16 mouse cellular contexts compared by ENCODE assay signal in genomic region chr9:100488056-100488713, GRCm38 (mm10). TPM values are rescaled to one million over a fixed set of nuclear protein-coding genes. Genes with fewer than 3 reads are reported as not detected.
DNase-seq lines count a peak whose midpoint lies in the region; ATAC-seq and TF ChIP-seq lines count a peak whose summit lies in the region.
"Had no signal": no experiment of that assay in that cellular context is flagged by ENCODE, and none has a peak within 500 bp of the region (broad histone marks: within the 10 kb centered on the region; RNA-seq: fewer than 3 reads in every experiment).

No protein-coding gene starts in this region.

- no peak for TF ChIP-seq EP300 in heart, postnatal 0 days (IDR thresholded peaks at IDR 0.05; ENCODE audit: low read depth)
- TF ChIP-seq EP300 in stomach, postnatal 0 days (optimal IDR thresholded peaks at IDR 0.05): no peak

- H3K4me1 ChIP-seq in heart, embryonic 13.5 days: peaks cover 34% of the 10 kb centered on the region
- H3K4me1 ChIP-seq in lung, embryonic 15.5 days: peaks cover 14% of the 10 kb centered on the region; the same call in 1 of the 2 replicates
- H3K4me1 ChIP-seq in lung, adult 2 months (ENCODE audit: control insufficient read depth, insufficient read depth, low read length): peaks cover 12% of the 10 kb centered on the region
- peaks cover 8% of the 10 kb centered on the region for H3K4me1 ChIP-seq in heart, postnatal 0 days (ENCODE audit: control insufficient read depth, insufficient read depth)
- H3K4me1 ChIP-seq in stomach, postnatal 0 days (replicated peaks; ENCODE audit: control insufficient read depth, insufficient read depth): no peaks in the 10 kb centered on the region
- H3K4me1 ChIP-seq: midbrain, embryonic 10.5 days had no signal

- peaks cover 9% of the 10 kb centered on the region; the same call in 1 of the 2 replicates for H3K36me3 ChIP-seq in heart, embryonic 13.5 days
- peaks cover 4% of the 10 kb centered on the region; the same call in 1 of the 2 replicates for H3K36me3 ChIP-seq in lung, embryonic 15.5 days
- peaks cover 2% of the 10 kb centered on the region; the same call in 1 of the 2 replicates for H3K36me3 ChIP-seq in heart, postnatal 0 days (replicated peaks; ENCODE audit: control insufficient read depth, insufficient read depth, low read length)
- no peaks in the 10 kb centered on the region for H3K36me3 ChIP-seq in stomach, postnatal 0 days (ENCODE audit: control insufficient read depth, insufficient read depth, low read length)
- H3K36me3 ChIP-seq: embryonic facial prominence, embryonic 13.5 days; liver, embryonic 15.5 days had no signal

- no peaks in the 10 kb centered on the region for H3K9me3 ChIP-seq in heart, embryonic 13.5 days
- no peaks in the 10 kb centered on the region for H3K9me3 ChIP-seq in lung, embryonic 15.5 days
- no peaks in the 10 kb centered on the region for H3K9me3 ChIP-seq in heart, postnatal 0 days (replicated peaks; ENCODE audit: control insufficient read depth, low read length)
- no peaks in the 10 kb centered on the region for H3K9me3 ChIP-seq in stomach, postnatal 0 days (ENCODE audit: control insufficient read depth, low read length)
- H3K9me3 ChIP-seq: embryonic facial prominence, embryonic 13.5 days; liver, embryonic 15.5 days; midbrain, embryonic 10.5 days had no signal

- no peak overlapping the region for H3K4me2 ChIP-seq in heart, embryonic 13.5 days
- H3K4me2 ChIP-seq in lung, embryonic 15.5 days: no peak overlapping the region
- no peak overlapping the region for H3K4me2 ChIP-seq in heart, postnatal 0 days (ENCODE audit: low read depth, low read length)
- no peak overlapping the region for H3K4me2 ChIP-seq in stomach, postnatal 0 days (replicated peaks; ENCODE audit: low read depth)
- H3K4me2 ChIP-seq: embryonic facial prominence, embryonic 13.5 days; liver, embryonic 15.5 days had no signal

- 0 out of 2 replicates have a peak overlapping the region, but pooled peaks have one; percentile 20 for H3K27ac ChIP-seq in heart, embryonic 13.5 days (replicated peaks)
- no peak overlapping the region for H3K27ac ChIP-seq in lung, embryonic 15.5 days
- H3K27ac ChIP-seq in heart, postnatal 0 days (ENCODE audit: low read depth): peak overlapping the region; percentile 39
- H3K27ac ChIP-seq in stomach, postnatal 0 days (replicated peaks): peak overlapping the region; percentile 53; the same call in 1 of the 2 replicates
- H3K27ac ChIP-seq: embryonic facial prominence, embryonic 13.5 days; liver, embryonic 15.5 days; midbrain, embryonic 10.5 days had no signal

- no peak overlapping the region for H3K9ac ChIP-seq in heart, embryonic 13.5 days
- H3K9ac ChIP-seq in lung, embryonic 15.5 days: no peak overlapping the region
- no peak overlapping the region for H3K9ac ChIP-seq in heart, postnatal 0 days (replicated peaks; ENCODE audit: low read depth, low read length)
- H3K9ac ChIP-seq in stomach, postnatal 0 days (ENCODE audit: low read length): no peak overlapping the region
- H3K9ac ChIP-seq: embryonic facial prominence, embryonic 13.5 days; forebrain, postnatal 0 days; liver, embryonic 15.5 days had no signal

- TF ChIP-seq CTCF in lung, adult 2 months (IDR thresholded peaks at IDR 0.05; ENCODE audit: insufficient read depth, low read length): no peak
- TF ChIP-seq CTCF in heart, postnatal 0 days (IDR thresholded peaks at IDR 0.05; ENCODE audit: low read depth): no peak
- TF ChIP-seq CTCF in stomach, postnatal 0 days (IDR thresholded peaks at IDR 0.05; ENCODE audit: low read depth): no peak

- no peak for TF ChIP-seq POLR2A in lung, adult 2 months (IDR thresholded peaks at IDR 0.05; ENCODE audit: borderline replicate concordance, extremely low read depth, low read depth, low read length)

- ATAC-seq in heart, embryonic 13.5 days (ENCODE audit: extremely low read depth, insufficient number of reproducible peaks, low FRiP score, low TSS enrichment): no peak
- peak; percentile 31; the same call in 1 of the 2 replicates for ATAC-seq in lung, embryonic 15.5 days (ENCODE audit: borderline replicate concordance, extremely low read depth, low FRiP score, low TSS enrichment)
- no peak; the same call in 1 of the 2 replicates for ATAC-seq in heart, postnatal 0 days (ENCODE audit: insufficient read depth, low read depth)
- peak; percentile 80 for ATAC-seq in stomach, postnatal 0 days (ENCODE audit: low FRiP score, low TSS enrichment)
- ATAC-seq: CD4-positive, CD25-positive, alpha-beta regulatory T cell, adult 4 months; forebrain, postnatal 0 days; hindbrain, embryonic 16.5 days had no signal

- no peak overlapping the region for H3K4me3 ChIP-seq in heart, embryonic 13.5 days
- H3K4me3 ChIP-seq in lung, embryonic 15.5 days: no peak overlapping the region
- no peak overlapping the region for H3K4me3 ChIP-seq in lung, adult 2 months (replicated peaks; ENCODE audit: extremely low read depth, low read depth, low read length)
- no peak overlapping the region for H3K4me3 ChIP-seq in heart, postnatal 0 days (ENCODE audit: low read depth, low read length)
- H3K4me3 ChIP-seq in stomach, postnatal 0 days (ENCODE audit: low read depth, low read length): no peak overlapping the region
- H3K4me3 ChIP-seq: embryonic facial prominence, embryonic 13.5 days; liver, embryonic 15.5 days; midbrain, embryonic 10.5 days had no signal

- DNase-seq in heart, postnatal 36 days: no peak
- no peak for DNase-seq in lung, adult 2 months
- DNase-seq in heart, postnatal 0 days (ENCODE audit: low spot score): peak; percentile 22
- no peak for DNase-seq in stomach, postnatal 0 days (ENCODE audit: low spot score)
- DNase-seq in frontal cortex, postnatal 14 days (ENCODE audit: low spot score in 2 of 2): no peak
- DNase-seq: cerebellum, adult 8-10 months; forebrain, postnatal 0 days; right cerebral cortex, postnatal 14 days; thymus, postnatal 36 days had no signal

- no peaks in the 10 kb centered on the region for H3K27me3 ChIP-seq in heart, embryonic 13.5 days (replicated peaks)
- no peaks in the 10 kb centered on the region for H3K27me3 ChIP-seq in lung, embryonic 15.5 days
- no peaks in the 10 kb centered on the region for H3K27me3 ChIP-seq in heart, postnatal 0 days (ENCODE audit: control insufficient read depth, insufficient read depth, low read length)
- H3K27me3 ChIP-seq in stomach, postnatal 0 days (ENCODE audit: control insufficient read depth, insufficient read depth, low read length): no peaks in the 10 kb centered on the region
- H3K27me3 ChIP-seq: embryonic facial prominence, embryonic 13.5 days; liver, embryonic 15.5 days had no signal

- intact Hi-C loops in heart, postnatal 36 days (cut with DNase I): loop anchor here (2.0 kb wide), 1 partner anchor 33 kb away; no protein-coding TSS in a partner anchor

- WGBS in heart, embryonic 13.5 days: 62% methylated on average over 7 of the region's 7 CpGs
- WGBS in lung, embryonic 15.5 days: 48% methylated on average over 7 of the region's 7 CpGs
- 36% methylated on average over 7 of the region's 7 CpGs for WGBS in lung, adult 2 months
- 58% methylated on average over 7 of the region's 7 CpGs for WGBS in heart, postnatal 0 days
- WGBS in stomach, postnatal 0 days: 31% methylated on average over 7 of the region's 7 CpGs

RNA-seq across cellular contexts. Expression of gene Il20rb, which starts 1.6 kb away (rescaled TPM):
- polyA plus RNA-seq in heart, embryonic 13.5 days (2015; fragmentation: Nextera tagmentation; extraction: Ambion mirVana): 0.41 and 0.68 TPM in 2 replicates
- total RNA-seq in heart, postnatal 36 days (2021): 1 to 10 TPM in 1 of 2 experiments, under 1 TPM in 1; 0.89 to 1.4 TPM
- polyA plus RNA-seq in lung, embryonic 15.5 days (2015; fragmentation: Nextera tagmentation; extraction: Ambion mirVana): 1.4 and 1.5 TPM in 2 replicates
- 2.7 and 5.9 TPM in 2 replicates for polyA plus RNA-seq in lung, adult 2 months (2012; rRNA removed)
- total RNA-seq in heart, postnatal 0 days (2014; rRNA removed; ENCODE audit: low replicate concordance): 1.4 and 3.7 TPM in 2 replicates
- 0.84 and 1.7 TPM in 2 replicates for polyA plus RNA-seq in heart, postnatal 0 days (2015; fragmentation: Nextera tagmentation; extraction: Ambion mirVana)
- polyA plus RNA-seq in stomach, postnatal 0 days (2015; fragmentation: Nextera tagmentation; extraction: Ambion mirVana): 4.8 and 5.1 TPM in 2 replicates

RNA-seq across cellular contexts. Expression of gene Nck1, which starts 57.7 kb away (rescaled TPM):
- polyA plus RNA-seq in heart, embryonic 13.5 days (2015; fragmentation: Nextera tagmentation; extraction: Ambion mirVana): 45.6 and 56.7 TPM in 2 replicates
- 10 to 100 TPM; 44.8 to 54.0 TPM for total RNA-seq in heart, postnatal 36 days (2021)
- 70.7 and 76.6 TPM in 2 replicates for polyA plus RNA-seq in lung, embryonic 15.5 days (2015; fragmentation: Nextera tagmentation; extraction: Ambion mirVana)
- polyA plus RNA-seq in lung, adult 2 months (2012; rRNA removed): 4.3 and 8.7 TPM in 2 replicates
- 25.0 and 37.9 TPM in 2 replicates for total RNA-seq in heart, postnatal 0 days (2014; rRNA removed; ENCODE audit: low replicate concordance)
- polyA plus RNA-seq in heart, postnatal 0 days (2015; fragmentation: Nextera tagmentation; extraction: Ambion mirVana): 58.8 and 63.9 TPM in 2 replicates
- 44.7 and 46.6 TPM in 2 replicates for polyA plus RNA-seq in stomach, postnatal 0 days (2015; fragmentation: Nextera tagmentation; extraction: Ambion mirVana)

Comparison
In these comparisons a context has a peak if more than half of its experiments do, and no peak if none do; other contexts are left out.
1. ATAC-seq: peak in lung, embryonic 15.5 days (single experiment) and stomach, postnatal 0 days (single experiment); none in heart, embryonic 13.5 days (single experiment) and heart, postnatal 0 days (single experiment).